Mouse (Mus musculus): ENCODE results near the gene Ptcd1.

DNA sequence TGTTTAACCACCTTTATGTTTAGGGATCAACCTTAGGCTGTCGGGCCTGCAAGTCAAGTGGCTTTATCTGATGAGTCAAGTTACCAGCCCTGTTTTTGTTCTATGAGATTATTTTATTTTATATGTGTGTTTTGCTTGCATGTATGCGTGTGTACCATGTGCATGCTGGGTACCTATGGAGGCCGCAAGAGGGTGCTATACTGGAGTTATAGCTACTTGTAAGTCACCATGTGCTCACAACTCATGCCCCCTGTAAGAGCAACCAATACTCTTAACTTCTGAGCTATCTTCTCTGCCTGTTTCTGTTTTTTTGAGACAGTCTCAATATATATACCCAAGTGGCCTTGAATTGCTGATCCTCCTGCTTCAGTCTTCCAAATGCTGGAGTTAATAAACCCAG is 46.6 kb upstream of the Ptcd1 start:
- TF ChIP-seq CTCF (IDR thresholded peaks at IDR 0.05; ENCODE audit: low read depth) (no peak), EP300 (IDR thresholded peaks at IDR 0.05; ENCODE audit: low read depth) (no peak)
